Mouse (Mus musculus) hindbrain, embryonic 11.5 days (tissue): Measurements from ENCODE around the gene Olfr625-ps1. TPM values are rescaled to one million over a fixed set of nuclear protein-coding genes. Genes with fewer than 3 reads are reported as not detected.
"Not testable (repeated sequence)": the region's sequence is repeated elsewhere in the genome, so short reads cannot be mapped to it uniquely, and the experiment has no call there.

Source experiments
- ATAC-seq: fragments of 200-750 bp; cut with Nextera tagmentation; 2 replicates; pipeline ENCODE4 v1.8.0; 2017; ENCODE audit warnings: mild to moderate bottlenecking, moderate TSS enrichment, moderate library complexity; ENCODE audit not compliant: low FRiP score
- DNase-seq: peaks from one replicate; pipeline ENCODE4 v3.0.0-alpha.2; 2015; ENCODE audit warnings: low spot score
- H3K27ac ChIP-seq: fragments of 300-500 bp; sonication (generic); 2 replicates; pipeline ENCODE4 v1.5.1; 2014; ENCODE audit warnings: mild to moderate bottlenecking, low read depth, low read length
- H3K27me3 ChIP-seq: fragments of 300-500 bp; sonication (generic); 2 replicates; pipeline ENCODE4 v1.6.1; 2014; ENCODE audit warnings: mild to moderate bottlenecking, low read length, moderate library complexity, mixed read lengths; ENCODE audit not compliant: control insufficient read depth, insufficient read depth
- H3K36me3 ChIP-seq: fragments of 300-500 bp; sonication (generic); 2 replicates; pipeline ENCODE4 v1.6.1; 2014; ENCODE audit warnings: mild to moderate bottlenecking, low read length, moderate library complexity, mixed read lengths; ENCODE audit not compliant: control insufficient read depth, insufficient read depth
- H3K4me1 ChIP-seq: fragments of 300-500 bp; sonication (generic); replicated peaks from 2 replicates; pipeline ENCODE4 v1.6.1; 2014; ENCODE audit warnings: low read length, mixed read lengths; ENCODE audit not compliant: control insufficient read depth, insufficient read depth
- H3K4me2 ChIP-seq: fragments of 300-500 bp; sonication (generic); replicated peaks from 2 replicates; pipeline ENCODE4 v1.6.1; 2014; ENCODE audit warnings: mild to moderate bottlenecking, low read depth, low read length
- H3K4me3 ChIP-seq: fragments of 300-500 bp; sonication (generic); 2 replicates; pipeline ENCODE4 v1.5.1; 2014; ENCODE audit warnings: low read depth, low read length
- H3K9ac ChIP-seq: fragments of 300-500 bp; sonication (generic); 2 replicates; pipeline ENCODE4 v1.6.1; 2014; ENCODE audit warnings: low read depth, low read length
- H3K9me3 ChIP-seq: fragments of 300-500 bp; sonication (generic); 2 replicates; pipeline ENCODE4 v1.6.1; 2016; ENCODE audit warnings: low read length; ENCODE audit not compliant: control insufficient read depth
- WGBS: fragments of 180-500 bp; shearing (Covaris S2); extraction: QIAGEN DNeasy Blood & Tissue Kit; methylation state at CpG from one replicate; pipeline ENCODE4 v1.1.7; 2014; 5-methylcytosine and 5-hydroxymethylcytosine counted together
- polyA plus RNA-seq: library from polyadenylated mRNA; unstranded; fragments of >200 nt; fragmentation: Nextera tagmentation; extraction: Ambion mirVana; gene quantifications from 2 replicates; pipeline ENCODE4 v1.2.1, GENCODE M21; 2014

Gene Olfr625-ps1
- polyA plus RNA-seq, 1 experiment from 2014 or later = not detected

- WGBS = 100% methylated on average over 1 of the region's 1 CpGs
- H3K27me3 ChIP-seq, H3K4me1 ChIP-seq, H3K9ac ChIP-seq, H3K27ac ChIP-seq, H3K36me3 ChIP-seq, H3K4me2 ChIP-seq, DNase-seq, H3K4me3 ChIP-seq, ATAC-seq, H3K9me3 ChIP-seq: not testable (repeated sequence)
These were observed 33.9 kb downstream of the Olfr625-ps1 start for GRCm38 (mm10) chr7:103716398-103716797.

- DNase-seq (no peak), ATAC-seq (no peak)
- H3K27me3 ChIP-seq = no peaks in the 10 kb centered on the region
- no peak within 1 kb of the TSS for H3K4me3 ChIP-seq
- H3K4me1 ChIP-seq = no peaks in the 10 kb centered on the region
- 90% methylated on average over 1 of the region's 1 CpGs for WGBS
- H3K9me3 ChIP-seq = no peaks in the 10 kb centered on the region
- H3K36me3 ChIP-seq = no peaks in the 10 kb centered on the region
- H3K9ac ChIP-seq = no peak within 1 kb of the TSS
- H3K4me2 ChIP-seq = no peak within 1 kb of the TSS
- H3K27ac ChIP-seq = no peak within 1 kb of the TSS
These were observed 47.6 kb downstream of the Olfr625-ps1 start, which contains the start of gene Olfr628 for GRCm38 (mm10) chr7:103730074-103730473. Olfr628 (plus strand) TSS chr7:103730374.

Other genes starting within 250 kb of the Olfr625-ps1 start
- gene Olfr605, start 237.3 kb upstream of the Olfr625-ps1 start, polyA plus RNA-seq = not detected in 2 replicates
- not detected in 2 replicates for gene Olfr606, start 233.7 kb upstream of the Olfr625-ps1 start, polyA plus RNA-seq
- not detected in 2 replicates for gene Olfr607, start 218.6 kb upstream of the Olfr625-ps1 start, polyA plus RNA-seq
- not detected in 2 replicates for gene Olfr608, start 212.8 kb upstream of the Olfr625-ps1 start, polyA plus RNA-seq
- gene Olfr609, start 184.7 kb upstream of the Olfr625-ps1 start, polyA plus RNA-seq = not detected in 2 replicates
- not detected in 2 replicates for gene Olfr610, start 170.6 kb upstream of the Olfr625-ps1 start, polyA plus RNA-seq
- not detected in 2 replicates for gene Olfr611, start 161.9 kb upstream of the Olfr625-ps1 start, polyA plus RNA-seq
- gene Olfr612, start 140.0 kb upstream of the Olfr625-ps1 start, polyA plus RNA-seq = not detected in 2 replicates
- not detected in 2 replicates for gene Olfr613, start 134.6 kb upstream of the Olfr625-ps1 start, polyA plus RNA-seq
- gene Olfr615, start 126.6 kb upstream of the Olfr625-ps1 start, polyA plus RNA-seq = not detected in 2 replicates
- not detected in 2 replicates for gene Olfr616, start 113.6 kb upstream of the Olfr625-ps1 start, polyA plus RNA-seq
- gene Olfr617, start 109.7 kb upstream of the Olfr625-ps1 start, polyA plus RNA-seq = 0.29 TPM in 1 of 2 replicates, not detected in the other
- gene Olfr618, start 92.6 kb upstream of the Olfr625-ps1 start, polyA plus RNA-seq = 0.09 TPM in 1 of 2 replicates, not detected in the other
- not detected in 2 replicates for gene Olfr619, start 82.1 kb upstream of the Olfr625-ps1 start, polyA plus RNA-seq
- not detected in 2 replicates for gene Olfr620, start 70.2 kb upstream of the Olfr625-ps1 start, polyA plus RNA-seq
- gene Olfr622, start 40.0 kb upstream of the Olfr625-ps1 start, polyA plus RNA-seq = not detected in 2 replicates
- gene Olfr623, start 19.0 kb upstream of the Olfr625-ps1 start, polyA plus RNA-seq = not detected in 2 replicates
- gene Olfr624, start 11.5 kb upstream of the Olfr625-ps1 start, polyA plus RNA-seq = 0.03 and 0.04 TPM in 2 replicates
- not detected in 2 replicates for gene Olfr243, start 32.0 kb downstream of the Olfr625-ps1 start, polyA plus RNA-seq
- not detected in 2 replicates for gene Olfr628, start 47.7 kb downstream of the Olfr625-ps1 start, polyA plus RNA-seq
- not detected in 2 replicates for gene Olfr629, start 62.2 kb downstream of the Olfr625-ps1 start, polyA plus RNA-seq
- not detected in 2 replicates for gene Olfr630, start 74.6 kb downstream of the Olfr625-ps1 start, polyA plus RNA-seq
- gene Olfr69, start 88.9 kb downstream of the Olfr625-ps1 start, polyA plus RNA-seq = not detected in 2 replicates
- gene Olfr68, start 97.0 kb downstream of the Olfr625-ps1 start, polyA plus RNA-seq = not detected in 2 replicates
- not detected in 2 replicates for gene Olfr67, start 109.1 kb downstream of the Olfr625-ps1 start, polyA plus RNA-seq
- 658 and 732 TPM in 2 replicates for gene Hbb-bt, start 131.3 kb downstream of the Olfr625-ps1 start, polyA plus RNA-seq
- 266 and 269 TPM in 2 replicates for gene Hbb-bs, start 145.4 kb downstream of the Olfr625-ps1 start, polyA plus RNA-seq
- gene Hbb-bh2, start 157.8 kb downstream of the Olfr625-ps1 start, polyA plus RNA-seq = not detected in 2 replicates
- gene Hbb-bh1, start 160.4 kb downstream of the Olfr625-ps1 start, polyA plus RNA-seq = 2,447 and 2,531 TPM in 2 replicates
- 10,698 and 10,834 TPM in 2 replicates for gene Hbb-y, start 170.5 kb downstream of the Olfr625-ps1 start, polyA plus RNA-seq
- not detected in 2 replicates for gene Olfr66, start 203.5 kb downstream of the Olfr625-ps1 start, polyA plus RNA-seq
- not detected in 2 replicates for gene Olfr64, start 211.8 kb downstream of the Olfr625-ps1 start, polyA plus RNA-seq
- not detected in 2 replicates for gene Olfr65, start 220.8 kb downstream of the Olfr625-ps1 start, polyA plus RNA-seq
- gene Olfr631, start 246.1 kb downstream of the Olfr625-ps1 start, polyA plus RNA-seq = not detected in 2 replicates